Mouse (Mus musculus): ENCODE measurements around the gene Tm4sf4.

Gene Tm4sf4

DNA sequence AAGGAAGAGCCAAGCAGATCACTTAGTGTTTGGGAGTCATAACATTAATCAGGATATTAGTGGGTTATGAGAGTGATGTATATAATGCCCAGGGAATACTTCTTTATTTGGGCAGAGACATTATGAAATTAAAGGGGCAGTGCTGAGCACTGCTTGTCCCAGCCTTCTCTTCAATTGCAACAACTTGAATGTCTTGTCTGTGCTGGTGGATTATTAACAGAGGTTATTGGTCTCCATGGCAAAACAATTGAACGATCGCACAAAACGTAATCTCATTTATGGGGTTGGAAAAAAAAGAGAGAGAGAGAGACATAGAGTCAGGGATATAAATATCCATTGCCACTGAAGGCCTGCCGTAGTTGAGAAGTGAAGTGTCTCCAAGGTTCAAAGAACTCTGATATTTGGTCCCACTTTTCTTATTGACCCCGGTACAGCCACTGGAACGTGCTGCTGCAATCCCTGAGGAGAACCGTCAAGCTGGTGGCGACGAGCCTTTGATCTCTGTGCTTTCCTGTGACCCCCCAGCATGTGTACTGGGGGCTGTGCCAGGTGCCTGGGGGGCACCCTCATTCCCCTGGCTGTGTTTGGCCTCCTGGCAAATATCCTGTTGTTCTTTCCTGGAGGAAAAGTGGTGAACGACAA is at the start of gene Tm4sf4:
Gene Tm4sf4 (plus strand): TSS at position 226 of the 642 bp plus-strand sequence.
- Histone ChIP-seq H3K4me3 (replicated peaks; ENCODE audit: low read length) (no peak within 1 kb of the TSS), H3K36me3 (ENCODE audit: insufficient read depth, low read length) (no peaks in the 10 kb centered on the region), H3K4me1 (replicated peaks; ENCODE audit: low read depth, low read length) (no peaks in the 10 kb centered on the region), H3K27me3 (ENCODE audit: insufficient read depth, low read length) (no peaks in the 10 kb centered on the region), H3K9me3 (ENCODE audit: low read length) (no peaks in the 10 kb centered on the region)
- TF ChIP-seq POU5F1 (IDR thresholded peaks at IDR 0.05; ENCODE audit: borderline replicate concordance, low read length) (no peak), NANOG (IDR thresholded peaks at IDR 0.05; ENCODE audit: borderline replicate concordance, low read length) (no peak), CTCF (conservative IDR thresholded peaks at IDR 0.05; ENCODE audit: low read length) (no peak)

- Histone ChIP-seq H3K27me3 (ENCODE audit: insufficient read depth, low read length) (no peaks in the 10 kb centered on the region), H3K4me1 (replicated peaks; ENCODE audit: low read depth, low read length) (no peaks in the 10 kb centered on the region), H3K4me3 (replicated peaks; ENCODE audit: low read length) (no peak overlapping the region), H3K9me3 (ENCODE audit: low read length) (peaks cover 20% of the 10 kb centered on the region), H3K36me3 (ENCODE audit: insufficient read depth, low read length) (no peaks in the 10 kb centered on the region)
- TF ChIP-seq NANOG (IDR thresholded peaks at IDR 0.05; ENCODE audit: borderline replicate concordance, low read length) (no peak), POU5F1 (IDR thresholded peaks at IDR 0.05; ENCODE audit: borderline replicate concordance, low read length) (no peak), CTCF (conservative IDR thresholded peaks at IDR 0.05; ENCODE audit: low read length) (no peak)
These were observed 38.7 kb upstream of the Tm4sf4 start for GRCm38 (mm10) chr3:57386423-57386822.

GRCm38 (mm10) chr3:57386895-57387294 is 38.2 kb upstream of the Tm4sf4 start:
- H3K4me3 ChIP-seq (replicated peaks; ENCODE audit: low read length): no peak overlapping the region
- H3K27me3 ChIP-seq (ENCODE audit: insufficient read depth, low read length): no peaks in the 10 kb centered on the region
- H3K4me1 ChIP-seq (replicated peaks; ENCODE audit: low read depth, low read length): no peaks in the 10 kb centered on the region
- no peaks in the 10 kb centered on the region for H3K36me3 ChIP-seq (ENCODE audit: insufficient read depth, low read length)
- TF ChIP-seq NANOG (IDR thresholded peaks at IDR 0.05; ENCODE audit: borderline replicate concordance, low read length): no peak
- TF ChIP-seq POU5F1 (IDR thresholded peaks at IDR 0.05; ENCODE audit: borderline replicate concordance, low read length): no peak
- no peak for TF ChIP-seq CTCF (conservative IDR thresholded peaks at IDR 0.05; ENCODE audit: low read length)
- peaks cover 17% of the 10 kb centered on the region for H3K9me3 ChIP-seq (ENCODE audit: low read length)

DNA sequence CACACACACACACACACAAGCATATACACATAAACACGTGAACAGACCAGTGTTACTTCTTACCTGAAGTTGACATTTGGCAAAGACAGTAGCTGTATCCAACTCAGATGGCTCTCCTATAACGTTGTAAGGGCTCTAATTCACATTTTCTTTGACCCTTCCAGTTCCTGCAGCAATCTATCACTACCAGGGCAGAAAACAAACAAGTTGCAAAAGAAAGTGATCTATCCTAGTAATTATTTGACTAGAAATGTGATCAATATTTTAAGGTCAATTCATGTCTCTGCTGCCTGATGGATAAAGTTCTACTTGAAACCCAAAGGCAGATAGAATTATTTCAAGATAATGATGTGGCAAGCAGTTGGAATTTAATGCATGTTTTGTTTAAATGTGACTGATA is 37.5 kb upstream of the Tm4sf4 start:
- Histone ChIP-seq H3K4me1 (replicated peaks; ENCODE audit: low read depth, low read length) (no peaks in the 10 kb centered on the region), H3K9me3 (ENCODE audit: low read length) (peaks cover 11% of the 10 kb centered on the region), H3K36me3 (ENCODE audit: insufficient read depth, low read length) (no peaks in the 10 kb centered on the region), H3K4me3 (replicated peaks; ENCODE audit: low read length) (no peak overlapping the region), H3K27me3 (ENCODE audit: insufficient read depth, low read length) (no peaks in the 10 kb centered on the region)
- TF ChIP-seq POU5F1 (IDR thresholded peaks at IDR 0.05; ENCODE audit: borderline replicate concordance, low read length) (no peak), CTCF (conservative IDR thresholded peaks at IDR 0.05; ENCODE audit: low read length) (no peak), NANOG (IDR thresholded peaks at IDR 0.05; ENCODE audit: borderline replicate concordance, low read length) (no peak)

DNA sequence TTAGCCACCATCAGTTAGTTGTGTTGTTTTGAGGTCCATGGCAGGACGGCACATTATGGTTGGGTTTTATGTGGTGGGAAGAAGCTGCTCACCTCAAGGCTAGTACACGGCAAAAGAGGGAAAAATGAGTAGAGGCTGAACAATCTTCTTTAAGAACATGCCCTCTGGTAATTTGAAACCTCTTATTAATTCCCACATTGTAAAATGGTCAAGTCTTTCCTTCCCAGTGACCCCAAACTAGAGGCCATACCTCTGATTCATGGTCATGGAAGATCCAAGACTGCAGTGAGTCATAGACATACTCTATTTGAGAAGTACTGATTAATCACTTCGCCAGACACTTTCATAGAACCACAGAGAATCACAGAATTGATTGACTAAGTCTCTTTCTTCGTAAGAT is 13.6 kb upstream of the Tm4sf4 start:
- Histone ChIP-seq H3K4me3 (replicated peaks; ENCODE audit: low read length) (no peak overlapping the region), H3K36me3 (ENCODE audit: insufficient read depth, low read length) (no peaks in the 10 kb centered on the region), H3K27me3 (ENCODE audit: insufficient read depth, low read length) (no peaks in the 10 kb centered on the region), H3K4me1 (replicated peaks; ENCODE audit: low read depth, low read length) (no peaks in the 10 kb centered on the region), H3K9me3 (ENCODE audit: low read length) (no peaks in the 10 kb centered on the region)
- TF ChIP-seq CTCF (conservative IDR thresholded peaks at IDR 0.05; ENCODE audit: low read length) (no peak), NANOG (IDR thresholded peaks at IDR 0.05; ENCODE audit: borderline replicate concordance, low read length) (no peak), POU5F1 (IDR thresholded peaks at IDR 0.05; ENCODE audit: borderline replicate concordance, low read length) (no peak)

DNA sequence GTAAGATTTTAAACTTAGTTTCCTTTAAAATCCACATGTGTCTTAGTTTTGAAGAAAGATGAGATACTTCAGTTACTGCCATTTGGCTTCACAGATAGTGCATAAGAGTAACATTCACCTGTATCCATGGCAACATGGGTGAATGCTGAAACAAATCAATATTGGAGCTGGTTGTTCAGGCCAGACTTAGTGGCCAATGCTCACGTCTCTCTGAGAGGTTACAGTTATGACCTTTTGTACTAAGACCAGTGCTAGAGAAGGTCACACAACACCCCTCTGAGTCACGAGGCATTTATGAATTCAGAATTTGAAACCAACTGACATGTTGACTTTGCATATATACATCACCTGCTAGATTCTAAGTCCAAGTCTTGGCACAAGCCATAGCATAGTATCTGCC is 4.9 kb upstream of the Tm4sf4 start:
- Histone ChIP-seq H3K4me1 (replicated peaks; ENCODE audit: low read depth, low read length) (no peaks in the 10 kb centered on the region), H3K9me3 (ENCODE audit: low read length) (no peaks in the 10 kb centered on the region), H3K36me3 (ENCODE audit: insufficient read depth, low read length) (no peaks in the 10 kb centered on the region), H3K27me3 (ENCODE audit: insufficient read depth, low read length) (no peaks in the 10 kb centered on the region), H3K4me3 (replicated peaks; ENCODE audit: low read length) (no peak overlapping the region)
- TF ChIP-seq NANOG (IDR thresholded peaks at IDR 0.05; ENCODE audit: borderline replicate concordance, low read length) (no peak), CTCF (conservative IDR thresholded peaks at IDR 0.05; ENCODE audit: low read length) (no peak), POU5F1 (IDR thresholded peaks at IDR 0.05; ENCODE audit: borderline replicate concordance, low read length) (no peak)

DNA sequence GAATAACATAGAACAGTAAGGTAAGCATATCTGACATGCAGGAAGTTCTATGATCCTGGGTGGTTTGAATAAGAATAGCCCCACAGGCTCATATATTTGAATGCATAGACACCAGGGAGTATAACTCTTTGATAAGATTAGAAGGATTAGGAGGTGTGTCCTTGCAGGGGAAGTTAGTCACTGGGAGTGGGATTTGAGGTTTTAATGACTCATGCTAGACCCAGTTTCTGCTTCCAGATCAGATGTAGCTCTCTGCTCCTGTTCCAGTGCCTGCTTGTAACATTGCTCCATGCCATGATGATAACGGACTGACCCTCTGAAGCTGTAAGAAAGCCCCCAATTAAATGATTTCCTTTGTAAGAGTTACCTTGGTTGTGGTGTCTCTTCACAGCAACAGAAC is 4.5 kb upstream of the Tm4sf4 start:
- H3K4me3 ChIP-seq (replicated peaks; ENCODE audit: low read length): no peak overlapping the region
- H3K4me1 ChIP-seq (replicated peaks; ENCODE audit: low read depth, low read length): no peaks in the 10 kb centered on the region
- H3K9me3 ChIP-seq (ENCODE audit: low read length): no peaks in the 10 kb centered on the region
- TF ChIP-seq POU5F1 (IDR thresholded peaks at IDR 0.05; ENCODE audit: borderline replicate concordance, low read length): no peak
- no peak for TF ChIP-seq NANOG (IDR thresholded peaks at IDR 0.05; ENCODE audit: borderline replicate concordance, low read length)
- no peak for TF ChIP-seq CTCF (conservative IDR thresholded peaks at IDR 0.05; ENCODE audit: low read length)
- H3K27me3 ChIP-seq (ENCODE audit: insufficient read depth, low read length): no peaks in the 10 kb centered on the region
- no peaks in the 10 kb centered on the region for H3K36me3 ChIP-seq (ENCODE audit: insufficient read depth, low read length)

GRCm38 (mm10) chr3:57426351-57426750 is 1.2 kb downstream of the Tm4sf4 start:
- Histone ChIP-seq H3K4me3 (replicated peaks; ENCODE audit: low read length) (no peak overlapping the region), H3K27me3 (ENCODE audit: insufficient read depth, low read length) (no peaks in the 10 kb centered on the region), H3K9me3 (ENCODE audit: low read length) (no peaks in the 10 kb centered on the region), H3K4me1 (replicated peaks; ENCODE audit: low read depth, low read length) (no peaks in the 10 kb centered on the region), H3K36me3 (ENCODE audit: insufficient read depth, low read length) (no peaks in the 10 kb centered on the region)
- TF ChIP-seq CTCF (conservative IDR thresholded peaks at IDR 0.05; ENCODE audit: low read length) (no peak), POU5F1 (IDR thresholded peaks at IDR 0.05; ENCODE audit: borderline replicate concordance, low read length) (no peak), NANOG (IDR thresholded peaks at IDR 0.05; ENCODE audit: borderline replicate concordance, low read length) (no peak)
